Mouse (Mus musculus): ENCODE data around the gene P4ha3. TPM values are rescaled to one million over a fixed set of nuclear protein-coding genes. Genes with fewer than 3 reads are reported as not detected.

Gene P4ha3
- polyA plus RNA-seq, 1 experiment from 2014 or later, result 10.0 TPM

DNA sequence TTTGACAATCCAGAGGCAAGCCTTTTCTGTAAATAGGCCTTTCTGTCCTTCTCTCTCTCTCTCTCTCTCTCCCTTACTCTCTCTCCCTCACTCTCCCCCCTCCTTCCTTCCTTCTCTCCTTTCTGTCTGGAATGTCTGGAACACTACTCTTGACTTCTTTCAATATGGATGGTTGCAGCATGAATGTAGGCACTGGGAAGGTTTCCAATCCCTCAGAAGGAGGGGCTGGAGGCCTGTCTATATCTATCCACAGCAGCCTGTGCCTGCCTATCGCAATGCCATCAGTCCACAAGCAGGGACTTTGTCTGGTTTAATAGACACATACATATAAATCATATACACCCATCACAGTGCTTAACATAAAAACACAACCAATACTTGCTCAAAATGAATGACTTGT, 23.9 kb downstream of the P4ha3 start:
- Histone ChIP-seq H3K9me3 (ENCODE audit: control insufficient read depth, low read depth, low read length) (no peaks in the 10 kb centered on the region), H3K4me3 (ENCODE audit: low read depth, low read length) (no peak overlapping the region), H3K27ac (ENCODE audit: low read length) (peak overlapping the region; percentile 33; the same call in 1 of the 2 replicates), H3K9ac (replicated peaks; ENCODE audit: low read depth, low read length) (no peak overlapping the region), H3K4me1 (ENCODE audit: control insufficient read depth, insufficient read depth, low read length) (0 out of 2 replicates have a peak, but pooled peaks cover 7% of the 10 kb centered on the region), H3K4me2 (replicated peaks; ENCODE audit: low read depth, low read length) (no peak overlapping the region), H3K36me3 (ENCODE audit: control insufficient read depth, insufficient read depth, low read length) (no peaks in the 10 kb centered on the region), H3K27me3 (ENCODE audit: control insufficient read depth, insufficient read depth, low read length) (no peaks in the 10 kb centered on the region)
- ATAC-seq (ENCODE audit: insufficient number of reproducible peaks, insufficient read depth, low FRiP score, low read depth), result no peak
- WGBS, result 47% methylated on average over 1 of the region's 1 CpGs

- H3K27ac ChIP-seq (ENCODE audit: low read length), result no peak overlapping the region
- WGBS, result 42% methylated on average over 6 of the region's 6 CpGs
- no peak for ATAC-seq (ENCODE audit: insufficient number of reproducible peaks, insufficient read depth, low FRiP score, low read depth)
- 0 out of 2 replicates have a peak, but pooled peaks cover 7% of the 10 kb centered on the region for H3K4me1 ChIP-seq (ENCODE audit: control insufficient read depth, insufficient read depth, low read length)
- H3K4me3 ChIP-seq (ENCODE audit: low read depth, low read length), result no peak overlapping the region
- H3K27me3 ChIP-seq (ENCODE audit: control insufficient read depth, insufficient read depth, low read length), result no peaks in the 10 kb centered on the region
- H3K4me2 ChIP-seq (replicated peaks; ENCODE audit: low read depth, low read length), result no peak overlapping the region
- H3K36me3 ChIP-seq (ENCODE audit: control insufficient read depth, insufficient read depth, low read length), result no peaks in the 10 kb centered on the region
- H3K9me3 ChIP-seq (ENCODE audit: control insufficient read depth, low read depth, low read length), result no peaks in the 10 kb centered on the region
- H3K9ac ChIP-seq (replicated peaks; ENCODE audit: low read depth, low read length), result no peak overlapping the region
These were observed 24.4 kb downstream of the P4ha3 start for GRCm38 (mm10) chr7:100309679-100310078.

GRCm38 (mm10) chr7:100310290-100310689, 25.0 kb downstream of the P4ha3 start:
- Histone ChIP-seq H3K4me2 (replicated peaks; ENCODE audit: low read depth, low read length) (no peak overlapping the region), H3K36me3 (ENCODE audit: control insufficient read depth, insufficient read depth, low read length) (no peaks in the 10 kb centered on the region), H3K4me3 (ENCODE audit: low read depth, low read length) (no peak overlapping the region), H3K9ac (replicated peaks; ENCODE audit: low read depth, low read length) (no peak overlapping the region), H3K27me3 (ENCODE audit: control insufficient read depth, insufficient read depth, low read length) (no peaks in the 10 kb centered on the region), H3K9me3 (ENCODE audit: control insufficient read depth, low read depth, low read length) (no peaks in the 10 kb centered on the region), H3K4me1 (ENCODE audit: control insufficient read depth, insufficient read depth, low read length) (0 out of 2 replicates have a peak, but pooled peaks cover 7% of the 10 kb centered on the region), H3K27ac (ENCODE audit: low read length) (no peak overlapping the region)
- 76% methylated on average over 12 of the region's 12 CpGs for WGBS
- no peak for ATAC-seq (ENCODE audit: insufficient number of reproducible peaks, insufficient read depth, low FRiP score, low read depth)

- H3K4me3 ChIP-seq (ENCODE audit: low read depth, low read length), result no peak overlapping the region
- no peaks in the 10 kb centered on the region for H3K9me3 ChIP-seq (ENCODE audit: control insufficient read depth, low read depth, low read length)
- H3K4me1 ChIP-seq (ENCODE audit: control insufficient read depth, insufficient read depth, low read length), result 0 out of 2 replicates have a peak, but pooled peaks cover 7% of the 10 kb centered on the region
- H3K4me2 ChIP-seq (replicated peaks; ENCODE audit: low read depth, low read length), result no peak overlapping the region
- no peaks in the 10 kb centered on the region for H3K27me3 ChIP-seq (ENCODE audit: control insufficient read depth, insufficient read depth, low read length)
- WGBS, result 86% methylated on average over 4 of the region's 4 CpGs
- H3K36me3 ChIP-seq (ENCODE audit: control insufficient read depth, insufficient read depth, low read length), result no peaks in the 10 kb centered on the region
- no peak overlapping the region for H3K9ac ChIP-seq (replicated peaks; ENCODE audit: low read depth, low read length)
- no peak overlapping the region for H3K27ac ChIP-seq (ENCODE audit: low read length)
- ATAC-seq (ENCODE audit: insufficient number of reproducible peaks, insufficient read depth, low FRiP score, low read depth), result no peak
These were observed 27.4 kb downstream of the P4ha3 start for GRCm38 (mm10) chr7:100312716-100313115.

DNA sequence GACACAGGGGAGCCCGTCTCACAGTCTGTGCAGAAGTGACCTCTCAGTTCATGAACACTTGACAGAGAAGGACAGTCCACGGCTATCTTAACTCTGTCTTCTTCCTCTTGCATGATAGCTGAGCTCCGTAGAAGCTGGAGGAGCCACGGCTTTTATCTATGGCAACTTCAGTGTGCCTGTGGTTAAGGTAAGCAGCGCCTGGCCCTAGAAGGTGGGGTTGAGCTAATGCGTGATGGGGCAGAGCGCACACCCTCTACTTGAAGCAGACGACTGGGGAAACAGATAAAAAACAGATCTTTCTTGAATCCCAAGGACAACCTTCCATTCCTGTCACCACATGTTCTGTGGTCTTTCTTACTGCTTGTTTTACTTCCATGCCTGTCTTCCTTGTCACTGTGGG, 31.6 kb downstream of the P4ha3 start:
- Histone ChIP-seq H3K27ac (ENCODE audit: low read length) (no peak overlapping the region), H3K4me1 (ENCODE audit: control insufficient read depth, insufficient read depth, low read length) (no peaks in the 10 kb centered on the region), H3K36me3 (ENCODE audit: control insufficient read depth, insufficient read depth, low read length) (no peaks in the 10 kb centered on the region), H3K4me3 (ENCODE audit: low read depth, low read length) (no peak overlapping the region), H3K4me2 (replicated peaks; ENCODE audit: low read depth, low read length) (no peak overlapping the region), H3K9ac (replicated peaks; ENCODE audit: low read depth, low read length) (no peak overlapping the region), H3K9me3 (ENCODE audit: control insufficient read depth, low read depth, low read length) (no peaks in the 10 kb centered on the region), H3K27me3 (ENCODE audit: control insufficient read depth, insufficient read depth, low read length) (no peaks in the 10 kb centered on the region)
- 88% methylated on average over 8 of the region's 8 CpGs for WGBS
- ATAC-seq (ENCODE audit: insufficient number of reproducible peaks, insufficient read depth, low FRiP score, low read depth), result no peak

- WGBS, result 91% methylated on average over 5 of the region's 5 CpGs
- no peak overlapping the region for H3K27ac ChIP-seq (ENCODE audit: low read length)
- no peaks in the 10 kb centered on the region for H3K27me3 ChIP-seq (ENCODE audit: control insufficient read depth, insufficient read depth, low read length)
- no peak for ATAC-seq (ENCODE audit: insufficient number of reproducible peaks, insufficient read depth, low FRiP score, low read depth)
- no peaks in the 10 kb centered on the region for H3K9me3 ChIP-seq (ENCODE audit: control insufficient read depth, low read depth, low read length)
- H3K4me3 ChIP-seq (ENCODE audit: low read depth, low read length), result no peak overlapping the region
- no peaks in the 10 kb centered on the region for H3K4me1 ChIP-seq (ENCODE audit: control insufficient read depth, insufficient read depth, low read length)
- no peak overlapping the region for H3K4me2 ChIP-seq (replicated peaks; ENCODE audit: low read depth, low read length)
- H3K9ac ChIP-seq (replicated peaks; ENCODE audit: low read depth, low read length), result no peak overlapping the region
- no peaks in the 10 kb centered on the region for H3K36me3 ChIP-seq (ENCODE audit: control insufficient read depth, insufficient read depth, low read length)
These were observed 32.2 kb downstream of the P4ha3 start for GRCm38 (mm10) chr7:100317534-100317933.

DNA sequence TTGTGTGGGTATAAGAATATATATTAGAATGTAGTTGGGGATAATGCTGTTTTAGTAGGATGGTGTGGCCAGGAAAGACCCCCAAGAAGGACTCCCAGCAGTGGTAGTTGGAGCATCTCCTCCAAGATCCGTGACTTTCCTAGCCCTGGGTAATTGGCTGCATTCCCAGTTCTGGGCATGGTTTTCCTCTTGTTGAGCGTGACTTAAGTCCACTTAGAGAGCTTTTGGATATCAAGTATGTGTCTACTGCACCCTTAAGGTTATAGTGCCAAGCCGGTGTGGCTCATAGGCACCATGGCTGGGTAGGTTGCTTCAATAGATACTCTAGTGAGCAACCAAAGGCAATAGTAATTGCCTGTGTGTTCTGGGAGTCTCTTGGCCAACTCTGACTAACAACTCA, 38.4 kb downstream of the P4ha3 start:
- ATAC-seq (ENCODE audit: insufficient number of reproducible peaks, insufficient read depth, low FRiP score, low read depth), result no peak
- Histone ChIP-seq H3K9me3 (ENCODE audit: control insufficient read depth, low read depth, low read length) (no peaks in the 10 kb centered on the region), H3K27ac (ENCODE audit: low read length) (no peak overlapping the region), H3K4me2 (replicated peaks; ENCODE audit: low read depth, low read length) (no peak overlapping the region), H3K4me3 (ENCODE audit: low read depth, low read length) (no peak overlapping the region), H3K4me1 (ENCODE audit: control insufficient read depth, insufficient read depth, low read length) (no peaks in the 10 kb centered on the region), H3K9ac (replicated peaks; ENCODE audit: low read depth, low read length) (no peak overlapping the region), H3K27me3 (ENCODE audit: control insufficient read depth, insufficient read depth, low read length) (no peaks in the 10 kb centered on the region), H3K36me3 (ENCODE audit: control insufficient read depth, insufficient read depth, low read length) (peaks cover 14% of the 10 kb centered on the region; the same call in 1 of the 2 replicates)
- 82% methylated on average over 3 of the region's 3 CpGs for WGBS

GRCm38 (mm10) chr7:100325482-100325881, 40.2 kb downstream of the P4ha3 start:
- no peak overlapping the region for H3K9ac ChIP-seq (replicated peaks; ENCODE audit: low read depth, low read length)
- H3K27ac ChIP-seq (ENCODE audit: low read length), result no peak overlapping the region
- H3K4me1 ChIP-seq (ENCODE audit: control insufficient read depth, insufficient read depth, low read length), result no peaks in the 10 kb centered on the region
- H3K27me3 ChIP-seq (ENCODE audit: control insufficient read depth, insufficient read depth, low read length), result no peaks in the 10 kb centered on the region
- peaks cover 19% of the 10 kb centered on the region; the same call in 1 of the 2 replicates for H3K36me3 ChIP-seq (ENCODE audit: control insufficient read depth, insufficient read depth, low read length)
- H3K9me3 ChIP-seq (ENCODE audit: control insufficient read depth, low read depth, low read length), result no peaks in the 10 kb centered on the region
- H3K4me3 ChIP-seq (ENCODE audit: low read depth, low read length), result no peak overlapping the region
- 75% methylated on average over 6 of the region's 6 CpGs for WGBS
- no peak overlapping the region for H3K4me2 ChIP-seq (replicated peaks; ENCODE audit: low read depth, low read length)
- ATAC-seq (ENCODE audit: insufficient number of reproducible peaks, insufficient read depth, low FRiP score, low read depth), result no peak

GRCm38 (mm10) chr7:100327514-100327913, 42.2 kb downstream of the P4ha3 start:
- Histone ChIP-seq H3K36me3 (ENCODE audit: control insufficient read depth, insufficient read depth, low read length) (peaks cover 38% of the 10 kb centered on the region), H3K9me3 (ENCODE audit: control insufficient read depth, low read depth, low read length) (no peaks in the 10 kb centered on the region), H3K4me2 (replicated peaks; ENCODE audit: low read depth, low read length) (no peak overlapping the region), H3K4me1 (ENCODE audit: control insufficient read depth, insufficient read depth, low read length) (no peaks in the 10 kb centered on the region), H3K9ac (replicated peaks; ENCODE audit: low read depth, low read length) (no peak overlapping the region), H3K27me3 (ENCODE audit: control insufficient read depth, insufficient read depth, low read length) (no peaks in the 10 kb centered on the region), H3K27ac (ENCODE audit: low read length) (no peak overlapping the region), H3K4me3 (ENCODE audit: low read depth, low read length) (no peak overlapping the region)
- 89% methylated on average over 7 of the region's 7 CpGs for WGBS
- ATAC-seq (ENCODE audit: insufficient number of reproducible peaks, insufficient read depth, low FRiP score, low read depth), result no peak

Data from stomach, embryonic 14.5 days (tissue).